Mouse (Mus musculus) hindbrain, embryonic 16.5 days (tissue): ENCODE data around the gene Lmo4. TPM values are rescaled to one million over a fixed set of nuclear protein-coding genes. Genes with fewer than 3 reads are reported as not detected.

Experiments
- ATAC-seq: fragments of 200-750 bp; cut with Nextera tagmentation; 2 replicates; pipeline ENCODE4 v1.8.0; 2017; ENCODE audit warnings: moderate TSS enrichment, moderate library complexity
- H3K27ac ChIP-seq: fragments of 300-500 bp; sonication (generic); 2 replicates; pipeline ENCODE4 v1.5.1; 2014; ENCODE audit warnings: low read depth, mild to moderate bottlenecking, control low read depth, low read length, moderate library complexity
- H3K27me3 ChIP-seq: fragments of 300-500 bp; sonication (generic); replicated peaks from 2 replicates; pipeline ENCODE4 v1.6.1; 2014; ENCODE audit warnings: low read length; ENCODE audit not compliant: control insufficient read depth, insufficient read depth
- H3K36me3 ChIP-seq: fragments of 300-500 bp; sonication (generic); 2 replicates; pipeline ENCODE4 v1.6.1; 2014; ENCODE audit warnings: mild to moderate bottlenecking, low read length, moderate library complexity, mixed read lengths; ENCODE audit not compliant: control insufficient read depth, insufficient read depth
- H3K4me1 ChIP-seq: fragments of 300-500 bp; sonication (generic); 2 replicates; pipeline ENCODE4 v1.6.1; 2014; ENCODE audit warnings: low read depth, low read length; ENCODE audit not compliant: control insufficient read depth, insufficient read depth
- H3K4me2 ChIP-seq: fragments of 300-500 bp; sonication (generic); 2 replicates; pipeline ENCODE4 v1.6.1; 2014; ENCODE audit warnings: mild to moderate bottlenecking, low read length, control low read depth, moderate library complexity
- H3K4me3 ChIP-seq: fragments of 300-500 bp; sonication (generic); 2 replicates; pipeline ENCODE4 v1.5.1; 2014; ENCODE audit warnings: mild to moderate bottlenecking, low read length, control low read depth, moderate library complexity
- H3K9ac ChIP-seq: fragments of 300-500 bp; sonication (generic); 2 replicates; pipeline ENCODE4 v1.6.1; 2014; ENCODE audit warnings: low read depth, mild to moderate bottlenecking, control low read depth, low read length, moderate library complexity
- H3K9me3 ChIP-seq: fragments of 300-500 bp; sonication (generic); 2 replicates; pipeline ENCODE4 v1.6.1; 2014; ENCODE audit warnings: mild to moderate bottlenecking, low read length, moderate library complexity; ENCODE audit not compliant: control insufficient read depth
- WGBS: fragments of 180-500 bp; shearing (Covaris S2); extraction: QIAGEN DNeasy Blood & Tissue Kit; methylation state at CpG from one replicate; pipeline ENCODE4 v1.1.7; 2014; 5-methylcytosine and 5-hydroxymethylcytosine counted together
- polyA plus RNA-seq: library from polyadenylated mRNA; unstranded; fragments of >200 nt; fragmentation: Nextera tagmentation; extraction: Ambion mirVana; gene quantifications from 2 replicates; pipeline ENCODE4 v1.2.1, GENCODE M21; 2015

The Lmo4 gene
- polyA plus RNA-seq, 1 experiment from 2014 or later: 159 TPM

- WGBS: 93% methylated on average over 2 of the region's 2 CpGs
- Histone ChIP-seq H3K27me3 (no peaks in the 10 kb centered on the region), H3K4me2 (no peak overlapping the region), H3K9ac (no peak overlapping the region), H3K9me3 (no peaks in the 10 kb centered on the region), H3K36me3 (no peaks in the 10 kb centered on the region), H3K4me1 (no peaks in the 10 kb centered on the region), H3K27ac (no peak overlapping the region), H3K4me3 (no peak overlapping the region)
- ATAC-seq: no peak
These were observed 41.3 kb downstream of the Lmo4 start for GRCm38 (mm10) chr3:144163718-144164117.

- H3K36me3 ChIP-seq: no peaks in the 10 kb centered on the region
- no peak for ATAC-seq
- no peaks in the 10 kb centered on the region for H3K4me1 ChIP-seq
- no peak overlapping the region for H3K27ac ChIP-seq
- no peak overlapping the region for H3K4me3 ChIP-seq
- WGBS: 52% methylated on average over 8 of the region's 8 CpGs
- H3K9me3 ChIP-seq: no peaks in the 10 kb centered on the region
- H3K27me3 ChIP-seq: no peaks in the 10 kb centered on the region
- no peak overlapping the region for H3K9ac ChIP-seq
- no peak overlapping the region for H3K4me2 ChIP-seq
These were observed 42.9 kb downstream of the Lmo4 start for GRCm38 (mm10) chr3:144162156-144162555.

DNA sequence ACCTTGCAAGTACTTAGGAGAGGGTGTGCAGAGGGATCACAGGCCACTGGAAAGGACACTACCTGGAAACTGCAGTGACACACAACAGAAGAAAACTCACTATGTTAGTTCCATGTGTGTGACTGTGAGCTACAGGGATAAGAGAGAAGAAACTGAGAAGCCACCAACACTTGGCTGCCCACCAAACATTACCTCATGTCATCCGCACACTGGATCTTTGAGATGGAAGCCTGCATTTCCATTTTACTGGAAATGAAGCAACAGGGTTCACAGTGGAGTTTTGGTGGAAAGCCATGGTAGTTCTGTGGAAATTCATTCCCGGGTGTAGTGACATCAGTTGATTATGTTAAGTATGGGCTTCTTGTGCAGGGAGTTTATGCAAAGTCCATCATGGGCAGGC, 43.8 kb downstream of the Lmo4 start:
- Histone ChIP-seq H3K4me1 (no peaks in the 10 kb centered on the region), H3K9ac (no peak overlapping the region), H3K4me2 (no peak overlapping the region), H3K27me3 (no peaks in the 10 kb centered on the region), H3K9me3 (no peaks in the 10 kb centered on the region), H3K36me3 (no peaks in the 10 kb centered on the region), H3K4me3 (no peak overlapping the region), H3K27ac (no peak overlapping the region)
- WGBS: 84% methylated on average over 2 of the region's 2 CpGs
- no peak for ATAC-seq

- 73% methylated on average over 3 of the region's 3 CpGs for WGBS
- Histone ChIP-seq H3K4me1 (no peaks in the 10 kb centered on the region), H3K27ac (no peak overlapping the region), H3K9me3 (no peaks in the 10 kb centered on the region), H3K36me3 (no peaks in the 10 kb centered on the region), H3K9ac (no peak overlapping the region), H3K4me3 (no peak overlapping the region), H3K4me2 (no peak overlapping the region), H3K27me3 (no peaks in the 10 kb centered on the region)
- ATAC-seq: no peak
These were observed 49.3 kb downstream of the Lmo4 start for GRCm38 (mm10) chr3:144155746-144156145.

DNA sequence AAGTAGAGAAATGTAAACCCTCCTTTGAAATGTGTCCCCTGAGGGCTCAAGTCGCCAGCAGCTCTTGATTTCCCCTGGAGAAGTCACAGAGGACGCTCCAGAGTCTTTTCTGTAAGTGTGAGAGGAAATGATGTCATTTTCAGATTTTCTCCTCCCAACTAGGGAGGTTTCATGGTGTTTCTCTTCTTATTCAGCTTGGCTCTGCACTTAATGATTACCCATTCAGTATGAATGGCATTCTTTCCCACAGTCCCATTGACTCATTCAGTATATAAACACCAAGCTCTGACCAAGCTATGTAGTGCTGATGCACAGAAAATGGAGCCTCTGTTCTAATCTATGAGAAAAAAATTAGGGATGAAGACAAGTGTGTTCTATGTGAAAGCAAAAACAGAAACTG, 51.6 kb downstream of the Lmo4 start:
- Histone ChIP-seq H3K27me3 (no peaks in the 10 kb centered on the region), H3K4me2 (no peak overlapping the region), H3K4me1 (no peaks in the 10 kb centered on the region), H3K4me3 (no peak overlapping the region), H3K36me3 (no peaks in the 10 kb centered on the region), H3K9ac (no peak overlapping the region), H3K9me3 (no peaks in the 10 kb centered on the region), H3K27ac (no peak overlapping the region)
- ATAC-seq: no peak
- 55% methylated on average over 2 of the region's 2 CpGs for WGBS

GRCm38 (mm10) chr3:144151001-144151400, 54.0 kb downstream of the Lmo4 start:
- Histone ChIP-seq H3K36me3 (no peaks in the 10 kb centered on the region), H3K27me3 (no peaks in the 10 kb centered on the region), H3K4me1 (no peaks in the 10 kb centered on the region), H3K9me3 (no peaks in the 10 kb centered on the region), H3K27ac (no peak overlapping the region), H3K4me2 (no peak overlapping the region), H3K9ac (no peak overlapping the region), H3K4me3 (no peak overlapping the region)
- WGBS: 89% methylated on average over 6 of the region's 6 CpGs
- ATAC-seq: no peak

DNA sequence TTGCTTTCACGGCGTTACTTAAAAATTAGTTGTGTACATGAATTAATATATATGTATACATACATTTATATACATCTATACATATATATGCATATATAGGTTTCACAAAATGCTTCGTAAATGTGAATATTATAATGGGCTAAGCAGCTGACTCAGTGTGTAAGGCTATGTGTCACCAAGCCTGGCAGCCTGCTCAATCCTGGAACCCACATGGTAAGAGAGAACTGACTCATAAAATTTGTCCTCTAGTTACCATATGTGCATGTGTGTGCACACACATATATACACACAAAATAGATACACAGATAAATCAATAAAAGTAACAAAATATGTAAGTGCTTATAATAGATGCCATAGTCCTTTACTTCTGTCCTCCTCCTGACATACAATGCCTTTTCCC, 56.8 kb downstream of the Lmo4 start:
- WGBS: 97% methylated on average over 3 of the region's 3 CpGs
- H3K4me1 ChIP-seq: no peaks in the 10 kb centered on the region

DNA sequence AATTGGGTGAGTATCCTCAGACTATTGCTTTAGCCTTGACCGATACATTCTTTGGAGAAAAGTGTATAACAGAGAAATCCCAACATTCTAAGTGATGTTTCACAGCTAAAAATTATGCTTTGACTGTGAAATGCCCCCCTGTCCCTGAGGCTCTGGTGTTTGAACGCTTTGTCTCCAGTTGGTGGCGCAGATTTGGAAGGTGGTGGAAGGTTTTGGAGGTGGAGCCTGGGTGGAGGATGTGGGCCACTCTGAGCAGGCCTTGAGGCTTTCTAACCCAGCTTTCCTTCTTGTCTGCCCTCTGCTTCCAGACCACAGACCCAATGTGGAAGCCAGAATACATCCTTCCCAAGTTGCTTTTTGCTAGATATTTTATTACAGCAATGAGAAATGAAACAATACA, 57.8 kb downstream of the Lmo4 start:
- no peaks in the 10 kb centered on the region for H3K27me3 ChIP-seq
- no peak for ATAC-seq
- no peak overlapping the region for H3K4me2 ChIP-seq
- H3K4me3 ChIP-seq: no peak overlapping the region
- H3K4me1 ChIP-seq: no peaks in the 10 kb centered on the region
- H3K9me3 ChIP-seq: no peaks in the 10 kb centered on the region
- 87% methylated on average over 3 of the region's 3 CpGs for whole genome bisulfite sequencing
- H3K36me3 ChIP-seq: no peaks in the 10 kb centered on the region
- no peak overlapping the region for H3K9ac ChIP-seq
- H3K27ac ChIP-seq: no peak overlapping the region

More for the DNA sequence above, 56.8 kb downstream of the Lmo4 start:
- ATAC-seq: no peak
- Histone ChIP-seq H3K9ac (no peak overlapping the region), H3K36me3 (no peaks in the 10 kb centered on the region), H3K9me3 (no peaks in the 10 kb centered on the region), H3K4me2 (no peak overlapping the region), H3K4me3 (no peak overlapping the region), H3K27ac (no peak overlapping the region), H3K27me3 (no peaks in the 10 kb centered on the region)

- Histone ChIP-seq H3K36me3 (no peaks in the 10 kb centered on the region), H3K27me3 (no peaks in the 10 kb centered on the region), H3K27ac (no peak overlapping the region), H3K4me1 (no peaks in the 10 kb centered on the region), H3K9ac (no peak overlapping the region), H3K4me2 (no peak overlapping the region), H3K9me3 (no peaks in the 10 kb centered on the region), H3K4me3 (no peak overlapping the region)
- no peak for ATAC-seq
- WGBS: 92% methylated on average over 4 of the region's 4 CpGs
These were observed 61.0 kb downstream of the Lmo4 start for GRCm38 (mm10) chr3:144144066-144144465.

- Histone ChIP-seq H3K9ac (no peak overlapping the region), H3K27ac (no peak overlapping the region), H3K4me1 (no peaks in the 10 kb centered on the region), H3K4me2 (no peak overlapping the region), H3K27me3 (no peaks in the 10 kb centered on the region), H3K9me3 (no peaks in the 10 kb centered on the region), H3K4me3 (no peak overlapping the region), H3K36me3 (no peaks in the 10 kb centered on the region)
- WGBS: 84% methylated on average over 7 of the region's 7 CpGs
- no peak for ATAC-seq
These were observed 62.1 kb downstream of the Lmo4 start for GRCm38 (mm10) chr3:144142939-144143338.
